Mouse (Mus musculus): ENCODE data around the gene Tsc1. TPM values are rescaled to one million over a fixed set of nuclear protein-coding genes. Genes with fewer than 3 reads are reported as not detected.

Gene Tsc1
- polyA plus RNA-seq, 1 experiment from 2014 or later: 23.3 TPM

DNA sequence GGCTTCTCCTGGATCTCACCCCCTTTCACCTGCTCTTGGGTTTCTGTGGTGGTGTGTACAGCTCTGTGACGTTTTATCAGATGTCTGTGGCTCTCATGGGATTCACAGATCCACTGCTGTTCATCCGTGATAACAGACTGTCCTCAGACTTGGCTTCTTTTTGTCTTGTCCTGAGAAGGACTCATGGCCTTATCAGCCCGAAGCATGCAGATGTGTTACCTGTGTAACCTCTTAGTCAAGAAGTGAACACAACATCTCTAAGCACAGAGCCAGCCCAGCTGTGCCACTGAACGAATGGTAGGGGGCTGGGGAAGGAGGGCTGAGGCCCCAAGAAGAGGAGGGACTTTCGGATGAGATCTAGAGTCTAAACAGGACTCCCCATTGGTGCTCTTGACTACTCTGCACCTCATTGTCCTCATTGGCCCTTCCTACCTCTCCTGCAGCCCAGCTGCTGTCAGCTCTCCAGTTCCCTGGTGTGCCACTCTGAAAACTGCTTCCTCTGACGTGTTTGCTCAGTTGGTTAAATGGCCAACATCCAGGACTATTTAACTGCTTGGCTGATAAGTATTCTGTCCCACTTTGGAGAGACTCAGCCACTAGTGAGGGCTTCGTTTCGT lies 60.7 kb downstream of the Tsc1 start:
- H3K27me3 ChIP-seq (ENCODE audit: insufficient read depth, low read length): no peaks in the 10 kb centered on the region
- no peak overlapping the region for H3K9ac ChIP-seq (replicated peaks; ENCODE audit: low read length)
- WGBS: 70% methylated on average over 8 of the region's 8 CpGs
- no peak for ATAC-seq (ENCODE audit: low FRiP score, low TSS enrichment)
- no peak overlapping the region for H3K4me2 ChIP-seq (replicated peaks; ENCODE audit: low read depth, low read length)
- H3K27ac ChIP-seq (ENCODE audit: low read length): no peak overlapping the region
- H3K4me3 ChIP-seq (ENCODE audit: low read length): no peak overlapping the region
- H3K36me3 ChIP-seq (ENCODE audit: insufficient read depth, low read length): no peaks in the 10 kb centered on the region
- H3K4me1 ChIP-seq (ENCODE audit: insufficient read depth, low read length): peaks cover 19% of the 10 kb centered on the region
- no peaks in the 10 kb centered on the region for H3K9me3 ChIP-seq (ENCODE audit: low read length)

DNA sequence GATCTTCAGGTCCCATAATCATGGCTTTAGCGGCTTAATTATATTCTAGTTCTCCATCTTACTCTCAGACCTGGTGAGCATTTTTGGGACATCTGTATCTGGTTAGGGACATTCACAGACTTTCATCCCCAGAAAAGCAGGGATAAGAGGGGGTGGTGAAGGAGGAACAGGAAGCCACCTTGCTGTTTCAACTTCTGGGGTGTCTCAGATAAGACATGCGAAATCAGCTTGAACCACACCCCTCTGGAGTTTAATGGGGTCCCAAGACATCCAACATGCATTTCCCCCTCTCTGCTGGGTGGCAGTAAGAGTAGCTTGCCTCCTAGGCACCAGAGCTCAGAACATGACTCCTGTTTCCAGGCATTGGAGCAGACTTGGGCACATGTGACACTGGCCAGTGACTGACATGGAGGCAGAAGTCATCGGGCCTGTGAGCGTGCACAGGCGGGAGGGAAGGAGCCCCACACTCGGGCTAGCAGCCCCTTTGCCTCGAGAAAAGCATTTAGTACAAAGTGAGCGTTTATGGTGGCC lies 65.1 kb downstream of the Tsc1 start:
- Histone ChIP-seq H3K4me1 (ENCODE audit: insufficient read depth, low read length) (no peaks in the 10 kb centered on the region), H3K27ac (ENCODE audit: low read length) (no peak overlapping the region), H3K9ac (replicated peaks; ENCODE audit: low read length) (no peak overlapping the region), H3K4me2 (replicated peaks; ENCODE audit: low read depth, low read length) (no peak overlapping the region), H3K27me3 (ENCODE audit: insufficient read depth, low read length) (no peaks in the 10 kb centered on the region), H3K9me3 (ENCODE audit: low read length) (no peaks in the 10 kb centered on the region), H3K4me3 (ENCODE audit: low read length) (no peak overlapping the region), H3K36me3 (ENCODE audit: insufficient read depth, low read length) (no peaks in the 10 kb centered on the region)
- 38% methylated on average over 8 of the region's 8 CpGs for WGBS
- ATAC-seq (ENCODE audit: low FRiP score, low TSS enrichment): no peak

- Histone ChIP-seq H3K36me3 (ENCODE audit: insufficient read depth, low read length) (no peaks in the 10 kb centered on the region), H3K4me2 (replicated peaks; ENCODE audit: low read depth, low read length) (no peak overlapping the region), H3K9ac (replicated peaks; ENCODE audit: low read length) (no peak overlapping the region), H3K9me3 (ENCODE audit: low read length) (no peaks in the 10 kb centered on the region), H3K27ac (ENCODE audit: low read length) (no peak overlapping the region), H3K27me3 (ENCODE audit: insufficient read depth, low read length) (no peaks in the 10 kb centered on the region), H3K4me3 (ENCODE audit: low read length) (no peak overlapping the region), H3K4me1 (ENCODE audit: insufficient read depth, low read length) (no peaks in the 10 kb centered on the region)
- ATAC-seq (ENCODE audit: low FRiP score, low TSS enrichment): no peak
- 32% methylated on average over 6 of the region's 6 CpGs for WGBS
Observed at GRCm38 (mm10) chr2:28706787-28707186, 65.8 kb downstream of the Tsc1 start.

GRCm38 (mm10) chr2:28713036-28713435 lies 72.0 kb downstream of the Tsc1 start:
- no peak for ATAC-seq (ENCODE audit: low FRiP score, low TSS enrichment)
- H3K4me3 ChIP-seq (ENCODE audit: low read length): no peak overlapping the region
- H3K27ac ChIP-seq (ENCODE audit: low read length): no peak overlapping the region
- H3K9me3 ChIP-seq (ENCODE audit: low read length): no peaks in the 10 kb centered on the region
- H3K4me2 ChIP-seq (replicated peaks; ENCODE audit: low read depth, low read length): no peak overlapping the region
- WGBS: 84% methylated on average over 8 of the region's 8 CpGs
- no peaks in the 10 kb centered on the region for H3K36me3 ChIP-seq (ENCODE audit: insufficient read depth, low read length)
- no peaks in the 10 kb centered on the region for H3K4me1 ChIP-seq (ENCODE audit: insufficient read depth, low read length)
- H3K9ac ChIP-seq (replicated peaks; ENCODE audit: low read length): 0 out of 2 replicates have a peak overlapping the region, but pooled peaks have one; percentile 14
- no peaks in the 10 kb centered on the region for H3K27me3 ChIP-seq (ENCODE audit: insufficient read depth, low read length)

- Histone ChIP-seq H3K4me2 (replicated peaks; ENCODE audit: low read depth, low read length) (no peak overlapping the region), H3K4me3 (ENCODE audit: low read length) (no peak overlapping the region), H3K27me3 (ENCODE audit: insufficient read depth, low read length) (no peaks in the 10 kb centered on the region), H3K4me1 (ENCODE audit: insufficient read depth, low read length) (0 out of 2 replicates have a peak, but pooled peaks cover under 1% of the 10 kb centered on the region), H3K9me3 (ENCODE audit: low read length) (no peaks in the 10 kb centered on the region), H3K27ac (ENCODE audit: low read length) (no peak overlapping the region), H3K9ac (replicated peaks; ENCODE audit: low read length) (no peak overlapping the region), H3K36me3 (ENCODE audit: insufficient read depth, low read length) (no peaks in the 10 kb centered on the region)
- ATAC-seq (ENCODE audit: low FRiP score, low TSS enrichment): no peak
- WGBS: 91% methylated on average over 8 of the region's 8 CpGs
Observed at GRCm38 (mm10) chr2:28722419-28722818, 81.4 kb downstream of the Tsc1 start.

DNA sequence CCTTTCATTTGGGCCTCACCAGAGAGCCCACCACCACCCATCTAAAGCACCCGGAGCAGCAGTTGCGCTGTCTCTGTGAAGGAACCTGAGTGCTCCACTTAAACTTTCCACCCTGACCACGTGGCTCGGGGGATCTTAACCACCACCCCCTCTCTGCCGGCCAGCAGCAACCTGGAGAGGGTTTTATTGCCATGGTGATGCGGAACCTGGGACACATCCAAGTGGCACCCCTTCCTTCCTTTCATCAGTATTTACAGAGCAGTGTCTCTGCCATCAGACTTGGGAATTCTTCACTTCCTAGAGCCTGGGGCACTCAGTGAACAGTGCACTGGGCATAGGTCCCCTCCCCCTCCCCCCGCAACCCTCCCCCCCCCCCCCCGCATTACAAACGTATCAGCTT lies 82.9 kb downstream of the Tsc1 start:
- Histone ChIP-seq H3K4me1 (ENCODE audit: insufficient read depth, low read length) (0 out of 2 replicates have a peak, but pooled peaks cover 3% of the 10 kb centered on the region), H3K27ac (ENCODE audit: low read length) (no peak overlapping the region), H3K36me3 (ENCODE audit: insufficient read depth, low read length) (no peaks in the 10 kb centered on the region), H3K9me3 (ENCODE audit: low read length) (no peaks in the 10 kb centered on the region), H3K4me3 (ENCODE audit: low read length) (no peak overlapping the region), H3K27me3 (ENCODE audit: insufficient read depth, low read length) (no peaks in the 10 kb centered on the region), H3K4me2 (replicated peaks; ENCODE audit: low read depth, low read length) (no peak overlapping the region), H3K9ac (replicated peaks; ENCODE audit: low read length) (no peak overlapping the region)
- 45% methylated on average over 9 of the region's 9 CpGs for WGBS
- ATAC-seq (ENCODE audit: low FRiP score, low TSS enrichment): no peak

GRCm38 (mm10) chr2:28727786-28728404 lies 86.9 kb downstream of the Tsc1 start:
- Histone ChIP-seq H3K27ac (ENCODE audit: low read length) (no peak overlapping the region), H3K27me3 (ENCODE audit: insufficient read depth, low read length) (no peaks in the 10 kb centered on the region), H3K36me3 (ENCODE audit: insufficient read depth, low read length) (no peaks in the 10 kb centered on the region), H3K4me1 (ENCODE audit: insufficient read depth, low read length) (0 out of 2 replicates have a peak, but pooled peaks cover 3% of the 10 kb centered on the region), H3K9ac (replicated peaks; ENCODE audit: low read length) (no peak overlapping the region), H3K4me3 (ENCODE audit: low read length) (no peak overlapping the region), H3K4me2 (replicated peaks; ENCODE audit: low read depth, low read length) (no peak overlapping the region), H3K9me3 (ENCODE audit: low read length) (no peaks in the 10 kb centered on the region)
- no peak for ATAC-seq (ENCODE audit: low FRiP score, low TSS enrichment)
- 23% methylated on average over 16 of the region's 16 CpGs for WGBS

GRCm38 (mm10) chr2:28730676-28731075 lies 89.6 kb downstream of the Tsc1 start:
- no peak overlapping the region for H3K9ac ChIP-seq (replicated peaks; ENCODE audit: low read length)
- no peak overlapping the region for H3K4me2 ChIP-seq (replicated peaks; ENCODE audit: low read depth, low read length)
- ATAC-seq (ENCODE audit: low FRiP score, low TSS enrichment): no peak
- no peaks in the 10 kb centered on the region for H3K9me3 ChIP-seq (ENCODE audit: low read length)
- no peaks in the 10 kb centered on the region for H3K36me3 ChIP-seq (ENCODE audit: insufficient read depth, low read length)
- no peak overlapping the region for H3K4me3 ChIP-seq (ENCODE audit: low read length)
- H3K4me1 ChIP-seq (ENCODE audit: insufficient read depth, low read length): 0 out of 2 replicates have a peak, but pooled peaks cover 3% of the 10 kb centered on the region
- H3K27ac ChIP-seq (ENCODE audit: low read length): no peak overlapping the region
- H3K27me3 ChIP-seq (ENCODE audit: insufficient read depth, low read length): no peaks in the 10 kb centered on the region

GRCm38 (mm10) chr2:28737112-28737511 lies 96.1 kb downstream of the Tsc1 start:
- H3K4me3 ChIP-seq (ENCODE audit: low read length): no peak overlapping the region
- WGBS: 79% methylated on average over 5 of the region's 5 CpGs

DNA sequence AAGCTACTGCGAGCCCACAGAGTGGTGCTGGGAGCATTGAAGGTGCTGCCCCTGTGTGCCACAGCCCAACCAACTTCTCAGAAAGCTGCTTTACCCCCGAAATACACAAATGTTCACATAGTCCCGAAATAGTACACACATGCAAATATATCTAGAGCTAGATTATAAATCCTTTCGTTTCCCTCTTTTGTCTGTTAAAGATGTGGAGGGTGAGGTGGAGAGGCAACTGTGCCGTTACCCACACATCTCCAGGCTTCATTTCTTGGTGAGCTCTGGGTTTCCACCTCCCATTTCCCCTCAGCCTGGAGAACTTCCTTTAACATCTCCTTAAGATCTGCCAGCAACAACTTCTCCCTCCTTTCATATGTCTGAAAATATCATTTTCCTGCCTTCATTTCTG lies 99.1 kb downstream of the Tsc1 start:
- H3K9me3 ChIP-seq (ENCODE audit: low read length): no peaks in the 10 kb centered on the region
- H3K9ac ChIP-seq (replicated peaks; ENCODE audit: low read length): no peak overlapping the region
- H3K4me2 ChIP-seq (replicated peaks; ENCODE audit: low read depth, low read length): no peak overlapping the region
- no peaks in the 10 kb centered on the region for H3K36me3 ChIP-seq (ENCODE audit: insufficient read depth, low read length)
- H3K27ac ChIP-seq (ENCODE audit: low read length): no peak overlapping the region
- H3K4me3 ChIP-seq (ENCODE audit: low read length): no peak overlapping the region
- WGBS: 78% methylated on average over 5 of the region's 5 CpGs
- no peak for ATAC-seq (ENCODE audit: low FRiP score, low TSS enrichment)
- no peaks in the 10 kb centered on the region for H3K27me3 ChIP-seq (ENCODE audit: insufficient read depth, low read length)
- no peaks in the 10 kb centered on the region for H3K4me1 ChIP-seq (ENCODE audit: insufficient read depth, low read length)

More at GRCm38 (mm10) chr2:28737112-28737511, 96.1 kb downstream of the Tsc1 start:
- H3K4me1 ChIP-seq (ENCODE audit: insufficient read depth, low read length): no peaks in the 10 kb centered on the region
- H3K9me3 ChIP-seq (ENCODE audit: low read length): no peaks in the 10 kb centered on the region
- no peaks in the 10 kb centered on the region for H3K27me3 ChIP-seq (ENCODE audit: insufficient read depth, low read length)
- no peak overlapping the region for H3K9ac ChIP-seq (replicated peaks; ENCODE audit: low read length)
- H3K4me2 ChIP-seq (replicated peaks; ENCODE audit: low read depth, low read length): no peak overlapping the region
- no peaks in the 10 kb centered on the region for H3K36me3 ChIP-seq (ENCODE audit: insufficient read depth, low read length)
- H3K27ac ChIP-seq (ENCODE audit: low read length): no peak overlapping the region
- ATAC-seq (ENCODE audit: low FRiP score, low TSS enrichment): no peak

Data from kidney, embryonic 16.5 days (tissue).